Mouse (Mus musculus) thymus, adult 2 months (tissue): Measurements from ENCODE around the gene Tlr13. TPM values are rescaled to one million over a fixed set of nuclear protein-coding genes. Genes with fewer than 3 reads are reported as not detected.

Experiments
- DNase-seq: peaks from one replicate; pipeline ENCODE4 v3.0.0; 2021
- H3K27ac ChIP-seq: fragments of 200-500 bp; 2 replicates; pipeline ENCODE4 v1.5.1; 2012; ENCODE audit warnings: low read length, control low read depth; ENCODE audit not compliant: control insufficient read depth, insufficient read depth
- H3K27me3 ChIP-seq: fragments of 200-500 bp; 2 replicates; pipeline ENCODE4 v1.6.1; 2012; ENCODE audit warnings: mild to moderate bottlenecking, low read length, moderate library complexity, mixed read lengths; ENCODE audit not compliant: control insufficient read depth, insufficient read depth
- H3K36me3 ChIP-seq: fragments of 200-500 bp; 2 replicates; pipeline ENCODE4 v1.6.1; 2012; ENCODE audit warnings: mild to moderate bottlenecking, low read length, moderate library complexity; ENCODE audit not compliant: control insufficient read depth, insufficient read depth
- H3K4me1 ChIP-seq: fragments of 200-500 bp; replicated peaks from 2 replicates; pipeline ENCODE4 v1.6.1; 2012; ENCODE audit warnings: low read length; ENCODE audit not compliant: control insufficient read depth, insufficient read depth
- H3K4me3 ChIP-seq: fragments of 200-500 bp; 2 replicates; pipeline ENCODE4 v1.5.1; 2012; ENCODE audit warnings: mild to moderate bottlenecking, low read length, control low read depth, moderate library complexity; ENCODE audit not compliant: control insufficient read depth, insufficient read depth
- CTCF ChIP-seq: fragments of 200-500 bp; IDR thresholded peaks from 2 replicates; pipeline ENCODE4 v1.5.1; 2012; ENCODE audit warnings: mild to moderate bottlenecking, control low read depth, low read length, moderate library complexity, borderline replicate concordance; ENCODE audit not compliant: control insufficient read depth, poor library complexity, insufficient read depth; ENCODE audit errors: extremely low read depth
- POLR2A ChIP-seq: fragments of 200-500 bp; IDR thresholded peaks from 2 replicates; pipeline ENCODE4 v1.6.1; 2012; ENCODE audit warnings: mild to moderate bottlenecking, low read length, control low read depth, moderate library complexity; ENCODE audit not compliant: control insufficient read depth, poor library complexity, insufficient read depth; ENCODE audit errors: extremely low read depth
- WGBS: fragments of 180-500 bp; shearing (Covaris S2); methylation state at CpG from one replicate; pipeline ENCODE4 v1.1.7; 2018; 5-methylcytosine and 5-hydroxymethylcytosine counted together
- polyA plus RNA-seq: library from polyadenylated mRNA; depleted of rRNA; stranded (reverse); fragments of >200 nt; gene quantifications from 2 replicates; pipeline ENCODE4 v1.2.3, GENCODE M21; 2012; rRNA removed

The Tlr13 gene
- polyA plus RNA-seq: 0.87 and 1.3 TPM in 2 replicates

GRCm38 (mm10) chrX:106142936-106143335 lies at the start of gene Tlr13:
Gene Tlr13, plus strand, starts transcription at chrX:106143204.
- peaks cover 2% of the 10 kb centered on the region; the same call in 1 of the 2 replicates for H3K4me1 ChIP-seq
- 69% methylated on average over 6 of the region's 6 CpGs for WGBS
- H3K36me3 ChIP-seq: no peaks in the 10 kb centered on the region
- TF ChIP-seq CTCF: no peak
- H3K27me3 ChIP-seq: no peaks in the 10 kb centered on the region
- no peak within 1 kb of the TSS for H3K4me3 ChIP-seq
- H3K27ac ChIP-seq: no peak within 1 kb of the TSS
- no peak for DNase-seq

DNA sequence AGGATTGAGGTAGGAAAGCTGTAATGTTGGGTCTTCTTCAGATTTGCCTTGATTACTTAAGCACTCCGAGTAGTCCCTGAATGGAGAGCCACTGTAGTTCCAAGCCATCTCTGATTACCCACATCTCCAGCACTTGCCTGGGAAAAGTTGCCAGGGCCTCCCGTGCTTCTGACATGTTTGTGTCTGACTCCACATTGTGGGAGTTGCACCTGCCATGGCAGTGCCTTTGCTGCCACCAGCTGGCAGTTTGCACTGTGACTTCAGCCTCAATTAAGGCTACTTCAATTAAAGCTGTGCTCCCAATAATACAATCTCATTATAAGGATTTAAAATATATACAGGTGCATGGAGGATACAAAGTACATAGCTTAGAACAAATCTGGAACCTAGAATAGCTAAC lies 37.5 kb upstream of the Tlr13 start:
- WGBS: 71% methylated on average over 2 of the region's 2 CpGs
- no peak overlapping the region for H3K27ac ChIP-seq
- DNase-seq: peak; percentile 2
- peaks cover 4% of the 10 kb centered on the region; the same call in 1 of the 2 replicates for H3K36me3 ChIP-seq
- no peaks in the 10 kb centered on the region for H3K4me1 ChIP-seq
- no peak overlapping the region for H3K4me3 ChIP-seq
- no peak for TF ChIP-seq CTCF
- no peaks in the 10 kb centered on the region for H3K27me3 ChIP-seq

DNA sequence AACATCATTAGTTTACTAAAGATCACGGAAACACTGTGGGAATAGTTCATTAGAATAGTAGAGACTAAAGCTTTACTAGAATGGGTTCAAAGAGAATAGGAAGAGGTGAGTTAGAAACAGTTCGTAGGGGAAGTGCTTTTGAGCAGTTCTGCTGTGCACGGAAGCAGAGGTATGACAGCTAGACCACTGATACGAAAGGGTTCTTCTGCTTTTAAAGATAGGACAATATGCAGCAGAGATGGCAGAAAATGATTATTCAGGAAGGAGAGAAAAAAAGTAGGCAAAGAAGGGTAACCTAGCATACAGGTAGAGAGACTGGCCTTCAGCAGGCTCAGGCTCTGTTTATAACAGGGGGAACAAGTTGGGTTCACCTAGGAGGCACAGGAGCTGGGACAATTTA lies 29.1 kb upstream of the Tlr13 start:
- Histone ChIP-seq H3K36me3 (0 out of 2 replicates have a peak, but pooled peaks cover 9% of the 10 kb centered on the region), H3K27ac (no peak overlapping the region), H3K27me3 (no peaks in the 10 kb centered on the region), H3K4me3 (no peak overlapping the region), H3K4me1 (no peaks in the 10 kb centered on the region)
- DNase-seq: no peak
- TF ChIP-seq POLR2A (no peak), CTCF (no peak)
- 76% methylated on average over 4 of the region's 4 CpGs for WGBS

DNA sequence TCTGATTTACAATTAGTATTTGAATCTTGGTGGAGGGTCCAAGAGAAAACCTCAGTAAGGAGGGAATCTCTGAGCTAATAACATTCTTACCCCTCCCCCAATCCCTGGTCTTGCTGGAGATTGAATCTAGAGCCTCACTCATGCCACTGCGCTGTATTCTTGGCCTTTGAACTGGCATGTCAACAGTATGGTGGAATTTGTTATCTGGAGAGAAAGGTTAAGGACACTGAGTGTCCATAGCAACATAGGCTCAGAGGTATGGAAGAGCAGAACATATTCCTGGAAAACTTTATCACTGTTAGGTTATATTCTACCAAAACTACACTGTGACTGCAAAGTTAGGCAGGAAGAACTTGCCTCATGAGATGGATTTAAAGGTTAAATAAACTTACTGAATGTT lies 28.3 kb upstream of the Tlr13 start:
- 100% methylated on average over 1 of the region's 1 CpGs for WGBS
- no peak for DNase-seq

GRCm38 (mm10) chrX:106122823-106123222 lies 20.2 kb upstream of the Tlr13 start:
- Histone ChIP-seq H3K4me3 (no peak overlapping the region), H3K27me3 (no peaks in the 10 kb centered on the region), H3K27ac (no peak overlapping the region), H3K4me1 (no peaks in the 10 kb centered on the region), H3K36me3 (no peaks in the 10 kb centered on the region)
- DNase-seq: no peak
- WGBS: 92% methylated on average over 2 of the region's 2 CpGs
- TF ChIP-seq POLR2A (no peak), CTCF (no peak)

More for the DNA sequence above, 28.3 kb upstream of the Tlr13 start:
- Histone ChIP-seq H3K4me3 (no peak overlapping the region), H3K27ac (no peak overlapping the region), H3K27me3 (no peaks in the 10 kb centered on the region), H3K36me3 (0 out of 2 replicates have a peak, but pooled peaks cover 9% of the 10 kb centered on the region), H3K4me1 (no peaks in the 10 kb centered on the region)
- TF ChIP-seq POLR2A: no peak

DNA sequence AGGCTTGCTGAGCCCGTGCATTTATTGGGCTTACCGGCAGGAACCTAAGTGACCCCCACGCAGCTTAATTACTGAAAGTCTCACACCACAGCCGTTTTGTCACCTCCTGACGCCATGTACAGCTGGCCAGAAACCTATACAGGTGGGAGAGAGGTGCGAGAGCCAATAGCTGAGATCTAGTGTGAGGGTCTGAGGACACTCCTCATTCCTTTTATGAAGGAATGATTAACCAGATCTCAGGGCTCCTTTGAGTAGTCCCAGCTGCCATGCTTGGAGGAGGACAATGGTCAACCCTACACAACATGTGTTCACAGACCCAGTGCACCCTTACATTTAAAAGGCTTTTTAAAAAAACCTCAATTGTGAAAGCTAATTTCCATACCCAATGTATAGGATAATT lies 14.7 kb upstream of the Tlr13 start:
- no peaks in the 10 kb centered on the region for H3K27me3 ChIP-seq
- no peak for DNase-seq
- 97% methylated on average over 6 of the region's 6 CpGs for WGBS
- no peak overlapping the region for H3K27ac ChIP-seq
- no peak overlapping the region for H3K4me3 ChIP-seq
- no peaks in the 10 kb centered on the region for H3K36me3 ChIP-seq
- TF ChIP-seq CTCF: no peak
- TF ChIP-seq POLR2A: no peak
- no peaks in the 10 kb centered on the region for H3K4me1 ChIP-seq

- no peaks in the 10 kb centered on the region for H3K36me3 ChIP-seq
- H3K27me3 ChIP-seq: no peaks in the 10 kb centered on the region
- TF ChIP-seq POLR2A (no peak), CTCF (no peak)
- 93% methylated on average over 4 of the region's 4 CpGs for WGBS
- H3K27ac ChIP-seq: no peak overlapping the region
- H3K4me3 ChIP-seq: no peak overlapping the region
- no peaks in the 10 kb centered on the region for H3K4me1 ChIP-seq
- DNase-seq: no peak
These were observed 13.1 kb upstream of the Tlr13 start for GRCm38 (mm10) chrX:106129877-106130276.
